Mouse (Mus musculus) megakaryocyte progenitor cell, adult 5-6 weeks (primary cell): Measurements from ENCODE around the gene Bri3. TPM values are rescaled to one million over a fixed set of nuclear protein-coding genes. Genes with fewer than 3 reads are reported as not detected.

Source experiments
- ATAC-seq: replicated peaks from 2 replicates; pipeline ENCODE4 v1.8.0; 2016; ENCODE audit warnings: mild to moderate bottlenecking, moderate TSS enrichment, inconsistent platforms; ENCODE audit not compliant: poor library complexity
- total RNA-seq, 2 experiments: library from RNA; stranded (forward) in 1 of 2; stranded (reverse) in 1 of 2; fragments of 157-497, 149-512 nt in 1 of 2; fragments of 200-1000 nt in 1 of 2; gene quantifications; 2 replicates each; pipeline versions ENCODE4 v1.2.3 to v1.2.4; 2015 to 2017

Bri3 gene
- 23.8 and 25.6 TPM in 2 replicates for total RNA-seq (2015)
- total RNA-seq (2017): 7.8 and 15.5 TPM in 2 replicates

DNA sequence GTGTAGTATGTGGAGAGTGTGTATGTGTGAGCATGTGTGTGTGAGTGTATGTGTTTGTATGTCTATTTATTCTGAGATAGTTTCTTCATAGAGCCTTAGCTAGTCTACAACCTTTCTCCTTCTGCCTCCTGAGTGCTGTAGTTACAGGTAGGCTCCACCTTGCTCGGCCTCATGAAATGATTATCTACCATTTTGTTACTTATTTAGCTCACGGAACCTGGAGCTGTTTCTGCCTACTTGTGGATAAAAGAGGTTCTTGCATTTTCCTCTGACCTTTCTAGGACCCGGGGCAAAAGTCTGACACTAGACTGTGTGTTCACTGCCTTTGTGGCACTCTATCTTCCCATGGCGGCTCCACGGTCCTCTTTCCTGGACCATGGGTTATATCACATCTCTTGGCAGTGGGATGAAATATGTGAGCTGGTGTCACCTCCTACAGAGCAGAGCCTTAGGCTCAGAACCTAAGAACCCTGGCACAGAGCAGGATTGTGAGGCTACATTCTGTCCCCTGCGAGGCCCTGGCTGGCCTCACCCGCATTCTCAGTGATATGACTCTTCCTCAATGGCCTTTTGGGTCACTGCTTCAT, at the start of gene Bri3:
TSS of gene Bri3 (plus strand) at position 537 of the 587 bp plus-strand sequence.
- ATAC-seq: no peak

DNA sequence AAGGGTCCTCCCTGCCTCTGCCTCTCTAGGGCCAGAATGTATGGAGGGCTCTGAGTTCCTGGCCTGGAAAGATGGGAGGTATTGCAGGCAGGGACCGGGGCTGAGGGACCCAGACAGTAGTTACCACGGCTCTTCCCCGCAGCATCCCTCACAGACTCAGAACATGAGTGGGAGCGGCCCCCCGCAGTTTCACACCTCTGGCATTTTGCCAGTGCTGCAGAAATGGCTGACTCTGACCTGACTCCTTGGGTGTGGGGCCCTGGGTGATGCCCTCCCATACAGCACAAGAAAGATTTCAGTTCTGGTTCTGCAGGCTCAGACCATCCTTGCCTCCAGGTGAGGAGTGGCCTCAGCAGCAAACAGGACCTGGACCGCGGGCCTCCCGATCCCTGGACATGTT, 48.7 kb upstream of the Bri3 start:
- ATAC-seq: no peak

DNA sequence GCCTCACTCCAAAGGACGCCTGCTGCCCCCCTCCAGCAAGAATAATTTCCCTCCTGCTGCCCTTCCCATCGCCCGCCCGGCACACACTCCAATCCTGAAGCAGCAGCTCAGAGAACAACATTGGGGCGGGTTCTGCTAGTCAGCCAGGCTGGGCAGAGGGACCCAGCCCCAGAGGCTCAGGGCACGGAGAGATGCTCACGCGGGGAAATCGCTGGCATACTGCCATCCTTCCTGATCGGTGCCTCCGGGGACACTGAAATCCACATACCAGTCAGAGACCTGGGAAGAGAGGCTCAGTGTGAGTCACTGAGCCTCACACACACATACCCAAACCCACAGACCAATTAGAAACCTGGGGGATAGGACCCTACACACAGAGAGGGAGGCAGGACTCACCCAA, 43.6 kb upstream of the Bri3 start:
- ATAC-seq: no peak

DNA sequence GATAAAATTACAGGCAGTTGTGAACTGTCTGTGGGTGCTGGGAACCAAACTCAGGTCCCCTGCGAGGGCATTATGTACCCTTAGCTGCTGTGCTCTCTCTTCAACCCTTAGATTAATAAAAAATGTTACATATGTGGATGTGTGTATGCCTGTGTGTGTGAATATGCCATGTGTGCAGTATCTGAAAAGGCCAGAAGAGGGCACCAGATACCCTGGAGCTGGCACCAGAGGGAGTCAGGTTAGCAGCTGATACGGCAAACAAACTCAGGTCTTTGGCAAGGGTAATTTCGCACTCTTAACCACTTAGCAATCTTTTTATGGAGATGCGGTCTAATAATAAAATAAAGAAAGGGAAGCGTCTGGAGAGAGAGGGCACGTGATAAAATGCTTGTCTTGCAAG, 41.8 kb upstream of the Bri3 start:
- ATAC-seq: no peak

DNA sequence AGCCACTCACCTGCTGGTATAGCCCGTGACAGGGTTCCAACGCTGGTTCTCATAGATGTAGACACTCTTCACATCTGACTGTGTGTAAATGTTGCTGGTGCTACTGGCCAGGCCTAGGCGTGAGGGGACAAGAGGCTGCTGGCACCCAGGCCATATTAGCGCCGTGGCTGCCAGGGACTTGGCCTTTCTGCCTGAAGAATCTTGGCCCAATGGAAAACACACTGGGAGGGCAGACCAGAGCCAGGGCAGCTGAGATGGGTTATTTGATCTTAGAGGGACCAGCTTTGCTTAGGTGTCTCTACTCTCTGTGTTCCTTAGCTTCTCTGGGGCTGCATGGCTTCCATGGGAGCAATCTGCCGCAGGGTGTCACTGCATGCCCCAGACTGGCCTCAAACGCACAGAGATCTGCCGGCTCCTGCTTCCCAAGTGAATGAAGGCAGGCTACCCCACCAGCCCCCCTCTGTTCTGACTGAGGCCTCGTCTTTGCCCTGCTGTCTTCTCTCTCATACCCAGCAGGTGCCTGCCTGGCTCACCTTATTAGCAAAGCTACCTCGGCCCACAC, 40.8 kb upstream of the Bri3 start:
- ATAC-seq: no peak

DNA sequence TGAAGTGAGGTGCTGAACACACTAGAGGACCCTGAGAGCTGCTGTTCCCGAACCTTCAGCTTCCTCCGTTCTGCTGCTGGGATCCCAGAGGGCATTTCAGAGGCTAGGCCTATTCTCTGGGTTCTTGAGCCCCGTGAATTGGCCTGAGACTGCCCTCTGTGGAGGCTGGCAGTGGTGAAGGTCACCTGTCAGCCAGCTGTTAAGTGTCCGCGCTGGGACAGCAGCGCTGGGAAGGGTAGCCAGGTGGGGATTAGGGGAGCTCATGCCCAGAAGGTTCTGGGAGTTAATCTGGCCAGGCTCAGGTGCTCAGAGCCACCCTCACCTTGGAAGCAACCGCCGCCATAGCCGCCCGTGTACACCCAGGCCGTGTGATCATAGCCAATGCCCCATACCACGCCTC, 39.9 kb upstream of the Bri3 start:
- ATAC-seq: no peak

DNA sequence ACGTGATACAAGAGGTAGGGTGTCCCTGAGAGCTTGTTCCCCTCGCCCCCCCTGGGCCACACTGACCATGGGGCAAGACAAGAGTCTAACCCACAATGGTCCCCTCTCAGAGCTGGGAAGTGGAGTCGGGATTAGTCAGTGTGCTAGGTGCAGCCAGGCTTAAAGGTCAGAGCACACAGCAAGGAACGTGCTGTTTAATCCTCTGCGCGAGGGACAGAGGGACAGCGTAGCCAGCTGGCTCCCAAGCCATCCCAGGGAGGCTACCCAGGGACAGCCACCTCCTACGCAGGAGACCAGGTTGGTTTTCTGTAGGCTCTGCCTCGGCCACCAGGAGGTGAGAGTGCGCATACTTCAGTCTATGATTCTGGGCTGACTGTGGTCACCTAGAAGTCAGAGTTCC, 39.3 kb upstream of the Bri3 start:
- ATAC-seq: no peak

DNA sequence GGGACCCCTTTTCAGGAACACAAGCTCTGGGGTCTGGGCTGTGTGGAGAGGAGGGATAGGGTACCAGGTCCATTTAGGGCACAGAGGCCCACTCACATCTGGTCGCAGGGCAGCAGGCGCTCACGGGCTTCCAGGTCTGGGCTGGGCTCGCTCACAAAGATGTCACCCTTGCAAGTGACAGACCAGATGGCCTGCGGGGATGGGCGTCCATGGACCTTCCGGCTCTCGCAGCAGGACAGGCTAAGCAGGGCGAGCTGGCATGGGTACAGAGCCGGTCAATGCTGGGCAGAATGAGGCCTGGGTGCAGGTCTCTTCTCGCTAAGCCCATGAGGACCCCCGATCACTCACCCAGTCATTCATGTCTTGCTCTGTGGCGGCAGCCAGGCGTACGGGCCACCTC, 38.2 kb upstream of the Bri3 start:
- ATAC-seq: no peak

DNA sequence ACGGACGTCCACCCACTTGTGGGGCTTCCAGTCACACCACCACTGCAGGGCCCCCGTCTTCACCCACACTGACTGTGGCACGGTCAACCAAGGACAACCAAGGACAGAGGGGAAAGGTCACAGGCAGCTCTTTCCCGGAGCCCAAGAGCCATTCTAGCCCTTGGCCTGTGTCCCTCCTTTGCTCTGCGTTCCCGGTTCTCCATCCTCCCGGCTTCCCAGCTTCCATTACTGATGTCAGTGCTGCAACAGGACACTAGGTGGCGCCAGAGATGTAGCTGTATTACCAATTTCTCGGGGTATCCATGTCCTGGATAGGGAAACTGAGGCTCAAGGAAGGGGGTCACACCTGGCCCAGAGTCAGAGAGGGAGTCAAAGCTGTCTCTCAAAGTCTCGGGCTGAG, 36.8 kb upstream of the Bri3 start:
- ATAC-seq: peak; percentile 74

DNA sequence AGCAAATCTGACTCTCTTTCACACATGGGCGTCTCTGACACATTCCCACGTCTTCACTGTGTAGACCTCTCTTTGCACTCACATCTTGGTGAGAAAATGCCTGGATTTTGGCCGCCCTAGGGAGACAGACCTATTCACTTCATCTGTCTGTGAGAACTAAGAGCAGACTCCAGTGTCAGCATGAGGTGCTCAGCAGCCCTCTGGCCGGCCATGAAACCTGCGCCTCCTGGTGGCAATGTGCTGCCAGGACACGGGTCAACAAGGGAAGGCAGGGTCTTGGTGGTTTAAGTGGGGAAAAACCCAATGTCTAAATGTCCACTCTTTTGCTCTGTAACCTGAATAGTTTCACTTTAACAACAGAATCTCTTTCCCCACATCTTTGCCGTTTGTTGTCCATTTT, 29.8 kb upstream of the Bri3 start:
- ATAC-seq: peak; percentile 88

DNA sequence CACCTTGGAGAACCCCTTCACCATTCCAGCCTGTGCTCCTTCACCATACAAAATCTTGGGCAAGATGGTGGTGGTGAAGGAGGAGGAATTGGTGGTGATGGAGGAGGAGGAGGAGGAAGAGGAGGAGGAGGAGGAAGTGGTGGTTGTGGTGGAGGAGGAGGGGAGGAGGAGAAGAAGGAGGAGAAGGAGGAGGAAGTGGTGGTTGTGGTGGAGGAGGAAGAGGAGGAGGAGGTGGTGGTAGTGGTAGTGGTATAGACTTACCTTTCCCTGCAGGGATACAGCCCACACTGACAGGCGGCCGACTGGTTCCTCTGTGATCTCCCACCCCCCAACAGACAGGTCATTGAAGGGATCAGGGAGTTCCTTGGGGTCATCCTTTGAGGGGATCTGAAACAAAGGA, 28.2 kb upstream of the Bri3 start:
- ATAC-seq: peak; percentile 35; the same call in 1 of the 2 replicates

DNA sequence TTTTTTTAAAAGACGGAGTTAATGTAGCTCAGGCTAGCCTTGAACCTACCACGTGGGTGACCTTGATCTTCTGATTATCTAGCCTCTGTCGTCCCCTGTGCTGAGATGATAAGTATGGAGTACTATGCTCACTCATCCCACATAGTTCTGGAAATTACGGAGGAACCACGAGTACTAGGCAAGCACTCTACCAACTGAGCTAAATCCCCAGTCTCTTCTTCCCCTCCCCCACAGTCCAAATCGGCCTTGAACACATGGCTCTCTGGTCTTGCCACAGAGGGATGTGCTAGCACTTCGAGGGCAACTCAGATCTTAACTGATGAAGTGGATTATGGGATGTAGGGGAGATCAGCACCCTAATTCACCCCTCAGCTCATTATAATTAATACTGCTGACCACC, 26.2 kb upstream of the Bri3 start:
- ATAC-seq: no peak

DNA sequence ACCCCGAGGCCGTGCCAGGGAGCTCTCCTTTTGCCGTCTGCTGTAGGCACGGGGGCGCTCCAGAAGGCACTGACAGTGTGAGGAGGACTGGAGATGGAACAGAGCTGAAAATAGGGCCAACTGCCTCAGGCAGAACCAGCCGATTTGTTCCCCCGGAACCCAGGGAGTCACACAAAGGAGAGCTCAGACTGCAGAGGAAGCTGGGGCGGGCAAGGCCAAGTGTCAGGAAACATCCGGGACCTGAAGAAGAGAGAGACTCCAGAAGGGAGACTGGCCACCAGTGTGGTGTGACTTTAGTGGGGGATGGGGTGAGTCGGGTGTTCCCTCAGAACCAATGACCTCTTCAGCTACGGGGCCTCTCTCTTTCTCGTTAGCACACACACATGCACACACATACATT, 24.9 kb upstream of the Bri3 start:
- no peak for ATAC-seq

DNA sequence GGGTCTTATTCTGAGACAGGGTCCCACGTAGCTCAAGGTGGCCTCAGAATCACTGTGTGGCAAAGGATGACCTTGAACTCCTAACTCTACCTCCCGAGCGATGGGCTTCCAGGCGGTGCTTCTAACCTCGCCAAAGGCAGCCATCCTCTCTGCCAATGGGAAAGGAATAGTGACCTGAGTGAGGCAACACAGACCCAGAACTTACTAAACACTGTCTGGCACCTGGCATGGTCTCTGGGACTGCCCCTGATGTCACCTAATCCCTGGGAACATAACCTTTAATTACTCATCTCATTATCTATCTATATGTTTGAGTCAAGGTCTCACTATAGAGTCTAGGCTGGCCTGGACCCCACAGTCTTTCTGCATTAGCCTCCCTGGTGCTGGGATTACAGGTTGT, 24.3 kb upstream of the Bri3 start:
- no peak for ATAC-seq

DNA sequence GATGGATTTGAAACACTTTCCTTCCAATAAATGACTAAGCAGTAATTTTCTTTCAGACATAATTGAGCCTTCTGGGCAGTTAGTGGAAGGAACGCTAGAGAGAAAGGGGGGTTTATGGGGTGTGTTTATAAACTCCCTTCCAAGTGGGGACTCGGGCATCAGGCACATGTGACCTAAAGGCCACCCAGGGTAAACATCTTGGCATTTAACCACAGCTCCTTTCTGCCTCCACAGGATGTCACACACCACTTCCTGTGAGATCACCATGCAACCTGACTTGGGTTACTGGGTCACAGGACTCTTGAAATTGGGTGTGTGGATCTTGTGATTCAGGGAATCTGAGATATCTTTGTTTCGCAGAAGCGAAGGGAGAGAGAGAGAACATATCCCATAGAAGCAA, 22.9 kb upstream of the Bri3 start:
- peak; percentile 32 for ATAC-seq

DNA sequence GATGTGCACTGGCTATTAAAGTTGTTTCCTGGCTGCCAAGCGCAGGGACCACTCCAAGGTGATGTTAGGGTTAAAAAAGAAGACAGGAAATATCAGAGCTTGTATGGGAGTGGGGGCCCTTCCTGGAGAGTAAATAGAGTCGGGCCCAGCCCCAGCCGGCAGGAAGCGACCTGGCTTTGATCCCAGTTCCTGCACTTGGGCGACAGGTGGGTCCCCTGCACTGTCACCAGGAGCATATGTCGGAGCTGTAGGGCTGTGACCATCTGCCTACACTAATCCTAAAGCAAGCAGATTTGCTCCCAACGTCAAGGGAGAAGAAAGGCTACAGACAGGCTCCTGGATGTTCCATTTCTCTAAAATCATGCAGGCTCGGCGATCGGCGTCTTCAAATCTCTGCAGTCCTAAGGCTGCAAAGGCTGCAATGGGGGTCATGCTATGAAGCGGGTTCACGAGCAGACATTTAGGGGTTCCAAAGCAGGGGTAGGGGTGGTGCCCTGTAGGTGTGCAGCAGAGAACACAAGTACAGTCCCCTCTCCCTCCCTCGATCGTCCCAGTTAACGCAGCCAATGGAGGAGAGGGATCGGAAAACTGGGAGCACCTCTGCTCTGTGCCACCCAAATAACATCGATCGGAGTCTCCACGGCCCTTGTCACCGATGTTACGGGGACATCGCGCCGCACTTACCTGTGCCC, 21.3 kb upstream of the Bri3 start:
- ATAC-seq: peak; percentile 6

DNA sequence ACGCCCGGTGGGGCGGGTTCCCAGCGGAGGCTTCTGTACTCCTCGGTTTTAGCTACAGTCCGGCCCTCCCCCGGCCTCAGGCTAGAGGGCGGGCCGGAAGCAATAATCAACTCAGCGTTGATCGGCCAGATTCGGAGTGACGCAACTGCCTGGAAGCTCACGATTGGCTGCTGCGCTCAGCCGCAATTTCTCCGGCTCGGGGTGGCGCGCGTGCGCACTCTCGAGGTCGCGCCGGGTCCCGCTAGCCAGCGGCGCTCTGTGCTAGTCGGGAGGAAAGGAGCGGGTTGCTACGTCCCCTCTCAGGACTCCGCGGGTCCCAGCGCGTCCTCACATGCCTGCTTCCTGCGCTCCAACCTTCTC, 20.8 kb upstream of the Bri3 start, which contains the start of gene Tecpr1:
TSS of gene Tecpr1 (minus strand) at position 113 of the 360 bp plus-strand sequence.
- ATAC-seq: peak; percentile 90

DNA sequence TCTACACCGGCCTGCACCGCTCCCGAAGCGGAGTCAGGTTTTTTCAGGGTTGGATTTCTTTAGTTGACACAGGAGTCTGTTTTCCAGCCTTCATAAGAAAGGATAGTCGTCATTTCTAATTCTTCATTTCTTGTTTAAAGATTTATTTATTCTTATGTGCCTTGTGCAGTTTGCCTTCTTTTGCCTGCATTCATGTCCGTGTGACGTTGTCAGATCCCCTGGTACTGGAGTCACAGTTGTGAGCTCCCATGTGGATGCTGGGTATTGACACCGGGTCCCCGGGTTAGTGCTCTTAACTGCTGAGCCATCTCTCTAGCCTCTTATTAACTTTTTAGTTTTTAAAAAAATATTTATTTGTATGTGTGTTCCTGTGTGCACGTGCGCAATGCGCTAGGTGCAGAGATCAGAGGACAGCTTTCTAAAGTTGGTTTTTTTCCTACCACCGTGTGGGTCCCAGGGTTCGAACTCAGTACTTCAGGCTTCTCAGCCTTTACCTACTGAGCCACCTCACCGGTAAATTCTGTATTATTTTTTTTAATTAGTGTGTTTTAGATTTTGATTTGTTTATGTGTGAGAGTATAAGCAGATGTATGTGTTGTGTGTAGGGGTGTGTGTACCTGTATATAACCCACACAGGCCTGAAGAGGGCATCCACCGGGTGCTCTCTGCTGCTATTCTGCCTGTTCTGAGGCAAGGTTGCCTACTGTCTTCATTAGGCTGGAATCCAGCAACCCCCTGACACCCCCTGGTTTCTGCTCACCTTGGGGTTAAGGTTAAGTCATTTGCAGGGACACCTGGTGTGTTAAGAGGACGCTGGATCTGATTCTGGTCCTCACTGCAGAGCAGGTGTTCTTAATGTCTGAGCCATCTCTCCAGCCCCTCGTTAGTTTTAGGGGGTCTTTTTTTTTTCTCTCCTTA, 20.1 kb upstream of the Bri3 start:
- no peak for ATAC-seq

DNA sequence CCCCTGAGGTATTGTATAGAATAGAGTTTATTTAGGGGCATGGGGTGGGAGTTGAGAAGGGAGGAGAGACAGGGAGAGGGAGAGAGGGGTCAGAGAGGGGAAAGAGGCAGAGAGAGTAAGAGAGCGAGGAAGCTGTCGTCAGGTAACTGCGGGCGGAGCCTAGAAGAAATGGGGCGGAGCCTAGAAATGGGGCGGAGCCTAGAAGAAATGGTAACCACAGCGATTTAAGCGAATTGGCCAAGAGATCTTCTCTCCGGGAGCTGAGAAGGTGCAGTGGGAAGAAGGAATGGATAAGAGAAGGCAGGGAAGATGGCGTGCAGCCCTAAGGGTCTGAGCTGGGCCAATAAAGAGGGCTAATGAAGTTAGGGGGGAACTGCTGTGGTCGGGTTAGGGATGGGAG, 18.0 kb upstream of the Bri3 start:
- no peak for ATAC-seq

DNA sequence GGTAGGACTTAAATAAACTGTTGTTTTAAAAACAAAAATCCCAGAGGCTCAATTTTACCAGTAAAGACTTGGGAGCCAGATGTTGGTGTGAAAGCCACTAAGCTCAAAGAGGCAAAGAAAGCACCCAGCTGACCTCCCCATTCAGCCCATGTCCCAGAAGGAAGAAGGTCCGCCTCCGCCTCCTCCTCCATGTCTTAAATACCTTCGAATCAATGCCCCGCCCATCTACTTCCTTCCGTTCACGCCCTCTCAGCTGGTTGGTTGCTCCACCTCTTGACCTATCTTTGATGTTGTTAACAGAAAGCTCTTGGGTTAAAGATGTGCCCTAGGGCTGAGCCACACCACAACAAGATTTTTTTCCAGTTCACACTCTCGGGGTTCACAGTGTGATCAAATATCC, 14.0 kb upstream of the Bri3 start:
- ATAC-seq: no peak

DNA sequence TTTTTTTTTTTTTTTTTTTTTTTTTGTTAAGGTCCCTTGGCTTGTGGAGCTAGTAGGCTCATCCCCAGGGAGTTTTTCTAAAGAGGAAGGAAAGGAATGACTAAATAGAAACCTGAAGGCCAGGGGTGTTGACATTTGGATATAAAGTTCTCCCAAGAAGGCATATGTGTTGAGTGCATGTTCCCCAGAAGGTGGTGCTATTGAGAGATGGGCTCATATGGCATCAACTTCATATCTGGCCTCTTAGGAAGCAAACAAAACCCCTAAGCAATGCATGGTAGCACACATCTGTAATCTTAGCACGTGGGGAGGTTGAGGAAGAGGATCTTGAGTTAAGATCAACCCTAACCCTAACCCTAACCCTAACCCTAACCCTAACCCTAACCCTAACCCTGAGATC, 12.8 kb upstream of the Bri3 start:
- ATAC-seq: peak; percentile 91

DNA sequence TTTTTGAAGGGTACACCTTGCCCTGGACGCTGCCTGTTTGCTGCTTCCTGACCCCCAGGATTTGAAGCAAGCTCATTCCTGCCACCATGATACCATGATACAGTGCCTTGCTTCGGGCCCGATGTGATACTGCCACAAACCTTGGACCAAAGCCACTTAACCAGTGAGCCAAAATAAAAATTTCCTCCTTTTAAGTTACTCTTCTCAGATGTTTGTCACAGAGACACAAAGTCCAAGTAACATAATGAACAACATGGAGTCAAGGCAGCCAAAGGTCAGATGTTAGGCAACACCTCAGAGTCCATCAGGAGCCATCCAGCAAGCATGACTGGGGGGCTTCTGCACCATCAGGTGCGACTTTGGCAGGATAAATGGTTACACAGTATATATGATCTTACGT, 11.7 kb upstream of the Bri3 start:
- ATAC-seq: no peak
